Comparison of ENCODE assay signal across 8 mouse cellular contexts in genomic region chr9:55541681-55542365, GRCm38 (mm10). TPM values are rescaled to one million over a fixed set of nuclear protein-coding genes. Genes with fewer than 3 reads are reported as not detected.
A peak's percentile ranks its signal among the peaks of the same experiment; 100 is the strongest.
DNase-seq lines count a peak whose midpoint lies in the region; ATAC-seq lines count a peak whose summit lies in the region.

No protein-coding gene starts in this region.

- peak overlapping the region; percentile 65 for H3K4me2 ChIP-seq in embryonic facial prominence, embryonic 12.5 days (replicated peaks)
- peak overlapping the region; percentile 77 for H3K4me2 ChIP-seq in limb, embryonic 13.5 days (replicated peaks)
- peak overlapping the region; percentile 63 for H3K4me2 ChIP-seq in neural tube, embryonic 12.5 days (replicated peaks)

- peak overlapping the region; percentile 42 for H3K4me3 ChIP-seq in embryonic facial prominence, embryonic 12.5 days
- peak overlapping the region; percentile 54 for H3K4me3 ChIP-seq in hindbrain, embryonic 10.5 days
- H3K4me3 ChIP-seq in limb, embryonic 13.5 days: peak overlapping the region; percentile 49
- peak overlapping the region; percentile 38 for H3K4me3 ChIP-seq in neural tube, embryonic 12.5 days

- peak; percentile 25 to 26 for DNase-seq in frontal cortex, postnatal 36 days (ENCODE audit: low spot score in 2 of 2)
- DNase-seq in CD4-positive helper T cell, adult 2 months (ENCODE audit: low read depth, low spot score): peak; percentile 44
- peak; percentile 55 for DNase-seq in hindbrain, embryonic 10.5 days (ENCODE audit: low spot score)
- no peak for DNase-seq in left cerebral cortex, postnatal 14 days (ENCODE audit: low spot score in 2 of 2)

- H3K9ac ChIP-seq in embryonic facial prominence, embryonic 12.5 days: peak overlapping the region; percentile 58
- peak overlapping the region; percentile 25; the same call in 1 of the 2 replicates for H3K9ac ChIP-seq in limb, embryonic 13.5 days
- H3K9ac ChIP-seq in neural tube, embryonic 12.5 days: peak overlapping the region; percentile 56

- H3K27ac ChIP-seq in embryonic facial prominence, embryonic 12.5 days: no peak overlapping the region
- peak overlapping the region; percentile 68 for H3K27ac ChIP-seq in hindbrain, embryonic 10.5 days
- no peak overlapping the region for H3K27ac ChIP-seq in limb, embryonic 13.5 days
- no peak overlapping the region for H3K27ac ChIP-seq in neural tube, embryonic 12.5 days

- H3K27me3 ChIP-seq in embryonic facial prominence, embryonic 12.5 days: peaks cover 74% of the 10 kb centered on the region
- H3K27me3 ChIP-seq in hindbrain, embryonic 10.5 days (ENCODE audit: insufficient read depth, poor library complexity, severe bottlenecking): peaks cover 100% of the 10 kb centered on the region
- peaks cover 98% of the 10 kb centered on the region for H3K27me3 ChIP-seq in limb, embryonic 13.5 days
- H3K27me3 ChIP-seq in neural tube, embryonic 12.5 days (replicated peaks): peaks cover 93% of the 10 kb centered on the region

- intact Hi-C loops in left cerebral cortex, postnatal 14 days (cut with DNase I): no loop called here

- under 1% methylated on average over 59 of the region's 59 CpGs for WGBS in embryonic facial prominence, embryonic 12.5 days
- 1% methylated on average over 59 of the region's 59 CpGs for WGBS in hindbrain, embryonic 10.5 days
- 2% methylated on average over 59 of the region's 59 CpGs for WGBS in limb, embryonic 13.5 days
- WGBS in neural tube, embryonic 12.5 days: under 1% methylated on average over 59 of the region's 59 CpGs

- ATAC-seq in frontal cortex, adult (ENCODE audit: low TSS enrichment): no peak
- no peak for ATAC-seq in embryonic facial prominence, embryonic 12.5 days (ENCODE audit: insufficient number of reproducible peaks, insufficient read depth, low FRiP score, low TSS enrichment)
- no peak for ATAC-seq in limb, embryonic 13.5 days (ENCODE audit: low FRiP score, low read depth)
- no peak for ATAC-seq in neural tube, embryonic 12.5 days (ENCODE audit: low FRiP score, low read depth)

- H3K4me1 ChIP-seq in embryonic facial prominence, embryonic 12.5 days: peaks cover 24% of the 10 kb centered on the region; the same call in 1 of the 2 replicates
- peaks cover 74% of the 10 kb centered on the region for H3K4me1 ChIP-seq in hindbrain, embryonic 10.5 days (replicated peaks)
- H3K4me1 ChIP-seq in limb, embryonic 13.5 days: peaks cover 63% of the 10 kb centered on the region
- H3K4me1 ChIP-seq in neural tube, embryonic 12.5 days: peaks cover 49% of the 10 kb centered on the region

- no peaks in the 10 kb centered on the region for H3K9me3 ChIP-seq in embryonic facial prominence, embryonic 12.5 days
- H3K9me3 ChIP-seq in hindbrain, embryonic 10.5 days: no peaks in the 10 kb centered on the region
- no peaks in the 10 kb centered on the region for H3K9me3 ChIP-seq in limb, embryonic 13.5 days
- no peaks in the 10 kb centered on the region for H3K9me3 ChIP-seq in neural tube, embryonic 12.5 days

- no peaks in the 10 kb centered on the region for H3K36me3 ChIP-seq in embryonic facial prominence, embryonic 12.5 days
- H3K36me3 ChIP-seq in hindbrain, embryonic 10.5 days: no peaks in the 10 kb centered on the region
- H3K36me3 ChIP-seq in limb, embryonic 13.5 days: no peaks in the 10 kb centered on the region
- no peaks in the 10 kb centered on the region for H3K36me3 ChIP-seq in neural tube, embryonic 12.5 days

RNA-seq across cellular contexts. Expression of gene Isl2, which starts 3.4 kb away (rescaled TPM):
- polyA plus RNA-seq in embryonic facial prominence, embryonic 12.5 days (2016; fragmentation: Nextera tagmentation; extraction: Ambion mirVana): 20.8 and 27.8 TPM in 2 replicates
- 15.7 and 19.1 TPM in 2 replicates for polyA plus RNA-seq in hindbrain, embryonic 10.5 days (2016; fragmentation: Nextera tagmentation; extraction: Ambion mirVana)
- polyA plus RNA-seq in limb, embryonic 13.5 days (2015; fragmentation: Nextera tagmentation; extraction: Ambion mirVana): 0.65 and 0.79 TPM in 2 replicates
- 46.4 and 62.5 TPM in 2 replicates for polyA plus RNA-seq in neural tube, embryonic 12.5 days (2016; fragmentation: Nextera tagmentation; extraction: Ambion mirVana)
- total RNA-seq in left cerebral cortex, postnatal 14 days (2021): not detected

RNA-seq across cellular contexts. Expression of gene Etfa, which starts 29.8 kb away (rescaled TPM):
- polyA plus RNA-seq in embryonic facial prominence, embryonic 12.5 days (2016; fragmentation: Nextera tagmentation; extraction: Ambion mirVana): 171 and 174 TPM in 2 replicates
- polyA plus RNA-seq in hindbrain, embryonic 10.5 days (2016; fragmentation: Nextera tagmentation; extraction: Ambion mirVana): 122 and 135 TPM in 2 replicates
- 176 and 180 TPM in 2 replicates for polyA plus RNA-seq in limb, embryonic 13.5 days (2015; fragmentation: Nextera tagmentation; extraction: Ambion mirVana)
- 120 and 124 TPM in 2 replicates for polyA plus RNA-seq in neural tube, embryonic 12.5 days (2016; fragmentation: Nextera tagmentation; extraction: Ambion mirVana)
- 10 to 100 TPM; 46.9 to 49.1 TPM for total RNA-seq in left cerebral cortex, postnatal 14 days (2021)

Comparison
In these comparisons a context has a peak if more than half of its experiments do, and no peak if none do; other contexts are left out.
1. DNase-seq: peak in frontal cortex, postnatal 36 days (2 of 2), CD4-positive helper T cell, adult 2 months (single experiment) and hindbrain, embryonic 10.5 days (single experiment); none in left cerebral cortex, postnatal 14 days (0 of 2).
2. Peak in every context shown above with its lines, with median percentiles within 50 percentile points of each other: H3K4me2 ChIP-seq, H3K4me3 ChIP-seq and H3K9ac ChIP-seq.